In genomic region chr2:123364204-123364603, GRCm38 (mm10) we compare ENCODE assay signal across 16 mouse cellular contexts.
DNase-seq lines count a peak whose midpoint lies in the region; ATAC-seq lines count a peak whose summit lies in the region.
"Had no signal": no experiment of that assay in that cellular context is flagged by ENCODE, and none has a peak within 500 bp of the region (broad histone marks: within the 10 kb centered on the region; RNA-seq: fewer than 3 reads in every experiment).

No protein-coding gene starts in this region.

- H3K27me3 ChIP-seq in hindbrain, embryonic 12.5 days = no peaks in the 10 kb centered on the region
- H3K27me3 ChIP-seq in hindbrain, embryonic 10.5 days (ENCODE audit: insufficient read depth, poor library complexity, severe bottlenecking) = no peaks in the 10 kb centered on the region
- H3K27me3 ChIP-seq in forebrain, embryonic 16.5 days (replicated peaks; ENCODE audit: control insufficient read depth, insufficient read depth, low read length) = no peaks in the 10 kb centered on the region
- H3K27me3 ChIP-seq: intestine, embryonic 15.5 days; megakaryocyte, embryonic 14.5 days had no signal

- H3K9ac ChIP-seq in hindbrain, embryonic 12.5 days = no peak overlapping the region
- no peak overlapping the region for H3K9ac ChIP-seq in forebrain, embryonic 16.5 days (replicated peaks; ENCODE audit: low read depth, low read length)
- H3K9ac ChIP-seq: intestine, embryonic 15.5 days had no signal

- no peak for DNase-seq in hindbrain, embryonic 10.5 days (ENCODE audit: low spot score)
- peak; percentile 17 for DNase-seq in right cerebral cortex, adult 18-20 months
- no peak for DNase-seq in right cerebral cortex, postnatal 25 days
- DNase-seq in telencephalon, adult 2 months (ENCODE audit: low read depth, low spot score) = peak; percentile 49
- DNase-seq in gastrocnemius, postnatal 10 days = no peak
- DNase-seq in lung, postnatal 25 days (ENCODE audit: low spot score) = no peak
- DNase-seq: adrenal gland, postnatal 36 days; cerebellum, adult 11 months; heart, postnatal 14 days had no signal

- H3K27ac ChIP-seq in hindbrain, embryonic 12.5 days = no peak overlapping the region
- no peak overlapping the region for H3K27ac ChIP-seq in hindbrain, embryonic 10.5 days
- H3K27ac ChIP-seq in forebrain, embryonic 16.5 days (ENCODE audit: low read length) = no peak overlapping the region
- H3K27ac ChIP-seq: intestine, embryonic 15.5 days; kidney, postnatal 0 days had no signal

- peak; percentile 32; the same call in 1 of the 2 replicates for ATAC-seq in hindbrain, embryonic 12.5 days (ENCODE audit: low FRiP score)
- ATAC-seq in forebrain, embryonic 16.5 days = peak; percentile 98
- ATAC-seq: activated CD4-positive, CD25-positive, alpha-beta regulatory T cell, adult 4 months; intestine, embryonic 15.5 days had no signal

- no peaks in the 10 kb centered on the region for H3K4me1 ChIP-seq in hindbrain, embryonic 12.5 days
- H3K4me1 ChIP-seq in hindbrain, embryonic 10.5 days (replicated peaks) = no peaks in the 10 kb centered on the region
- H3K4me1 ChIP-seq in forebrain, embryonic 16.5 days (replicated peaks; ENCODE audit: control insufficient read depth, insufficient read depth, low read length) = peaks cover 4% of the 10 kb centered on the region; the same call in 1 of the 2 replicates
- H3K4me1 ChIP-seq: intestine, embryonic 15.5 days; megakaryocyte, embryonic 14.5 days had no signal

- no peak overlapping the region for H3K4me2 ChIP-seq in hindbrain, embryonic 12.5 days (replicated peaks)
- H3K4me2 ChIP-seq in forebrain, embryonic 16.5 days (ENCODE audit: low read length) = no peak overlapping the region
- H3K4me2 ChIP-seq: intestine, embryonic 15.5 days had no signal

- H3K4me3 ChIP-seq in hindbrain, embryonic 12.5 days = no peak overlapping the region
- H3K4me3 ChIP-seq in hindbrain, embryonic 10.5 days = no peak overlapping the region
- H3K4me3 ChIP-seq in forebrain, embryonic 16.5 days (replicated peaks; ENCODE audit: low read length) = no peak overlapping the region
- H3K4me3 ChIP-seq: intestine, embryonic 15.5 days; megakaryocyte, embryonic 14.5 days had no signal

- no peaks in the 10 kb centered on the region for H3K36me3 ChIP-seq in hindbrain, embryonic 12.5 days
- H3K36me3 ChIP-seq in hindbrain, embryonic 10.5 days = no peaks in the 10 kb centered on the region
- no peaks in the 10 kb centered on the region for H3K36me3 ChIP-seq in forebrain, embryonic 16.5 days (ENCODE audit: control insufficient read depth, insufficient read depth)
- H3K36me3 ChIP-seq: G1E; intestine, embryonic 15.5 days had no signal

- no peaks in the 10 kb centered on the region for H3K9me3 ChIP-seq in hindbrain, embryonic 12.5 days (replicated peaks)
- no peaks in the 10 kb centered on the region for H3K9me3 ChIP-seq in hindbrain, embryonic 10.5 days
- H3K9me3 ChIP-seq in forebrain, embryonic 16.5 days (ENCODE audit: control insufficient read depth, low read length) = no peaks in the 10 kb centered on the region
- H3K9me3 ChIP-seq: G1E; intestine, embryonic 15.5 days; megakaryocyte, embryonic 14.5 days had no signal

Comparison
In these comparisons a context has a peak if more than half of its experiments do, and no peak if none do; other contexts are left out.
1. DNase-seq: peak in right cerebral cortex, adult 18-20 months (single experiment) and telencephalon, adult 2 months (single experiment); none in hindbrain, embryonic 10.5 days (single experiment), right cerebral cortex, postnatal 25 days (single experiment), gastrocnemius, postnatal 10 days (single experiment) and lung, postnatal 25 days (single experiment).